Mouse (Mus musculus) intestine, embryonic 14.5 days (tissue): ENCODE measurements around the gene Gstp2. TPM values are rescaled to one million over a fixed set of nuclear protein-coding genes. Genes with fewer than 3 reads are reported as not detected.
"Not testable (repeated sequence)": the region's sequence is repeated elsewhere in the genome, so short reads cannot be mapped to it uniquely, and the experiment has no call there.

ENCODE experiments used
- ATAC-seq: fragments of 200-750 bp; cut with Nextera tagmentation; replicated peaks from 2 replicates; pipeline ENCODE4 v1.8.0; 2017; ENCODE audit warnings: low read depth, moderate number of reproducible peaks, moderate TSS enrichment, moderate library complexity; ENCODE audit not compliant: low FRiP score, low TSS enrichment
- DNase-seq: peaks from one replicate; pipeline ENCODE4 v3.0.0-alpha.2; 2018; ENCODE audit warnings: low spot score
- H3K27ac ChIP-seq: fragments of 300-500 bp; sonication (generic); 2 replicates; pipeline ENCODE4 v1.5.1; 2014; ENCODE audit warnings: low read depth, mild to moderate bottlenecking, control low read depth
- H3K27me3 ChIP-seq: fragments of 300-500 bp; sonication (generic); replicated peaks from 2 replicates; pipeline ENCODE4 v1.6.1; 2014; ENCODE audit warnings: low read length, control low read depth; ENCODE audit not compliant: control insufficient read depth, insufficient read depth
- H3K36me3 ChIP-seq: fragments of 300-500 bp; sonication (generic); 2 replicates; pipeline ENCODE4 v1.6.1; 2014; ENCODE audit warnings: low read length, control low read depth; ENCODE audit not compliant: control insufficient read depth, insufficient read depth
- H3K4me1 ChIP-seq: fragments of 300-500 bp; sonication (generic); replicated peaks from 2 replicates; pipeline ENCODE4 v1.6.1; 2014; ENCODE audit warnings: low read length, control low read depth, mixed read lengths; ENCODE audit not compliant: control insufficient read depth, insufficient read depth
- H3K4me2 ChIP-seq: fragments of 300-500 bp; sonication (generic); 2 replicates; pipeline ENCODE4 v1.6.1; 2014; ENCODE audit warnings: low read length
- H3K4me3 ChIP-seq: fragments of 300-500 bp; sonication (generic); 2 replicates; pipeline ENCODE4 v1.5.1; 2014; ENCODE audit warnings: low read depth, low read length, control low read depth, mixed read lengths
- H3K9ac ChIP-seq: fragments of 300-500 bp; sonication (generic); 2 replicates; pipeline ENCODE4 v1.6.1; 2014; ENCODE audit warnings: mild to moderate bottlenecking, low read length
- H3K9me3 ChIP-seq: fragments of 300-500 bp; sonication (generic); 2 replicates; pipeline ENCODE4 v1.6.1; 2016; ENCODE audit warnings: low read length, control low read depth; ENCODE audit not compliant: control insufficient read depth
- WGBS: fragments of 180-500 bp; shearing (Covaris S2); extraction: QIAGEN DNeasy Blood & Tissue Kit; methylation state at CpG from one replicate; pipeline ENCODE4 v1.1.7; 2014; 5-methylcytosine and 5-hydroxymethylcytosine counted together
- polyA plus RNA-seq: library from polyadenylated mRNA; unstranded; fragments of >200 nt; fragmentation: Nextera tagmentation; extraction: Ambion mirVana; gene quantifications from 2 replicates; pipeline ENCODE4 v1.2.1, GENCODE M21; 2014

Gstp2 gene
- polyA plus RNA-seq, 1 experiment from 2014 or later, result 8.8 TPM

DNA sequence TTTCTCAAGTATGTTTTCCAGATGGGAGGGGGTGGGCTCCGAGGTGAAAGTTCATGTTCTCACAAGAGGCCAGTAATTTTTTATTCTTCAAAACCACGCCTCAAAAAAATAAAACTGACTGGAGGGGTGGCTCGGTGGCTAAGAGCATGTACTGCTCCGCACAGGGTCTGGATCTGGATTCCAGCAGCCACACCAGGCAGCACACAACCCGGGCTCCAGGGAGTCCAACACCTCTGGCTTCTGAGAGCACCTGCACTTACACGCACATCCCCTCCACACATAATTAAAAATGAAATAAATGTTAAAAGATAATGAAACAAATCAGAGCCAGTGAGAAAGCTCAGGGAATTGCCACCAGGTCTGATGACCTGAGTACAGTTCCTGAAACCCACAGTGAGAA is 20.5 kb upstream of the Gstp2 start:
- Histone ChIP-seq H3K27ac (no peak overlapping the region), H3K9me3 (no peaks in the 10 kb centered on the region), H3K27me3 (no peaks in the 10 kb centered on the region), H3K4me2 (no peak overlapping the region), H3K4me1 (no peaks in the 10 kb centered on the region), H3K4me3 (no peak overlapping the region), H3K9ac (no peak overlapping the region), H3K36me3 (no peaks in the 10 kb centered on the region)
- ATAC-seq (no peak), DNase-seq (no peak)
- WGBS, result 82% methylated on average over 6 of the region's 6 CpGs

DNA sequence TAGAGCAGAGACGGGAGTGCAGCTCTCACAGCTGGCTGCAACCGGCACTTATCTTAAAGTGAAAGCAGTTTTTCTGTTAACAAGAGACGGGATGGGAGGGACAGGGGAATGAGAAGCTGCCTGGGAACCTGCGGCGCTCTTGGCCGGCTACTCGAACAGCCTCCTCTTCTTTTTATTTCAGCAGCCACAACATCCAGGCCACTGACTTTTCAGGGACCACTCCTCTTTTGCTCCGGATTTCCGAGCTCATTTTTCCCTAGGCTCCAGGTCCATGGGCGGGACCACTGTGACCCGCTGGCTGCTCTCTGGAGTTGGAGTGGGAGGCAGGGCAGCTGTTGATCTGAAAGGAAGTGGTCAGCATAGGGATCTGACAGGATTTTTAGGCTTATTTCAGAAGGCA is 18.7 kb upstream of the Gstp2 start:
- not testable (repeated sequence) for H3K27ac ChIP-seq, H3K9me3 ChIP-seq, H3K9ac ChIP-seq, H3K36me3 ChIP-seq, DNase-seq, H3K27me3 ChIP-seq, H3K4me3 ChIP-seq, ATAC-seq, H3K4me1 ChIP-seq, H3K4me2 ChIP-seq
- WGBS, result 21% methylated on average over 4 of the region's 11 CpGs

DNA sequence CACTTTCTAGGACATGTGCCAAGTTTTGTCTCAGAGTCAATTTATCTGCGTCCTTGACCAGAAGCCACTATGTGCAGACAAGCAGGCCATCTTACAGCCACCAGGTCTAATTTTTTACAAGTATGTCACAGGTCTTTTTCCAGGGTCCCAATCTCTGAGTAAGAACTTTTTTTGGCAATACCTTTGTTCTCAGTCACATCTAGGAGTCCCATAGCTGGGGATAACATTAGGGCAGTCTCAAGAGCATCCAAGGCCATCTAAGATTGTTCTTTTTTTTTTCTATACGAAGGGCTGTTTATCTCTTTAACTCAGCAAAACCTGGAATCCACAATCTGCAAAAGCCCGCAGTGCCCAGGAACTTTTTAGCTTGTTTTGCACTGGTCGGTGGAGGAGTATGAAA is 17.5 kb upstream of the Gstp2 start:
- not testable (repeated sequence) for H3K9me3 ChIP-seq, H3K4me3 ChIP-seq, H3K9ac ChIP-seq, DNase-seq, ATAC-seq, H3K4me1 ChIP-seq, H3K4me2 ChIP-seq, H3K36me3 ChIP-seq, H3K27ac ChIP-seq, H3K27me3 ChIP-seq
- WGBS, result 80% methylated on average over 2 of the region's 4 CpGs

DNA sequence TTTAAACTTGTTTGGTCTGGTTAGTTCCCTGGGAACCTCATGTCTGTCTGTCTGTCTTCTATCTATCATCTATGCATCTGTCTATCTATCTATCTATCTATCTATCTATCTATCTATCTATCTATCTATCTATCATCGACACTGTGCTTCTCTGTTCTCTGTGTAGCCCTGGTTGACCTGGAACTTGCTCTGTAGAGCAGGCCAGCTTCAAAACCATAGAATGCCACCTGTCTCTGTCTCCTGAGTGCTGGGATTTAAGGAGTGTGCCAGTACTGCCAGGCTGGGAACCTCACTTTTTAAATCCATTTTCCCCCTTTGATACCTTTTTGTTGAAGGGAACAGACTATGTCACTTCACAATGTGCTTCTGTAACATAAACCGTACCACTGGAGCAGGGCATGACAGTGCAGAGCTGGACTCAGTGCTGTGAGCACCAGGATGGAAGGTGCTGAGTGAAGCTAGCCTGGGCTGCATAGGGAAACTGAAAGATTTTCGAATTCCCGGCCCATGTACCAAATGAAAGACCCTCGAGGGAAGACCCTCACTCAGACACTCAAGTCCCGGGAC is 15.2 kb upstream of the Gstp2 start:
- no peak overlapping the region for H3K27ac ChIP-seq
- H3K27me3 ChIP-seq, result no peaks in the 10 kb centered on the region
- H3K4me3 ChIP-seq, result no peak overlapping the region
- DNase-seq (no peak), ATAC-seq (no peak)
- 95% methylated on average over 5 of the region's 6 CpGs for whole genome bisulfite sequencing
- H3K36me3 ChIP-seq, result no peaks in the 10 kb centered on the region
- H3K4me2 ChIP-seq, result no peak overlapping the region
- H3K9me3 ChIP-seq, result no peaks in the 10 kb centered on the region
- H3K9ac ChIP-seq, result no peak overlapping the region
- no peaks in the 10 kb centered on the region for H3K4me1 ChIP-seq

DNA sequence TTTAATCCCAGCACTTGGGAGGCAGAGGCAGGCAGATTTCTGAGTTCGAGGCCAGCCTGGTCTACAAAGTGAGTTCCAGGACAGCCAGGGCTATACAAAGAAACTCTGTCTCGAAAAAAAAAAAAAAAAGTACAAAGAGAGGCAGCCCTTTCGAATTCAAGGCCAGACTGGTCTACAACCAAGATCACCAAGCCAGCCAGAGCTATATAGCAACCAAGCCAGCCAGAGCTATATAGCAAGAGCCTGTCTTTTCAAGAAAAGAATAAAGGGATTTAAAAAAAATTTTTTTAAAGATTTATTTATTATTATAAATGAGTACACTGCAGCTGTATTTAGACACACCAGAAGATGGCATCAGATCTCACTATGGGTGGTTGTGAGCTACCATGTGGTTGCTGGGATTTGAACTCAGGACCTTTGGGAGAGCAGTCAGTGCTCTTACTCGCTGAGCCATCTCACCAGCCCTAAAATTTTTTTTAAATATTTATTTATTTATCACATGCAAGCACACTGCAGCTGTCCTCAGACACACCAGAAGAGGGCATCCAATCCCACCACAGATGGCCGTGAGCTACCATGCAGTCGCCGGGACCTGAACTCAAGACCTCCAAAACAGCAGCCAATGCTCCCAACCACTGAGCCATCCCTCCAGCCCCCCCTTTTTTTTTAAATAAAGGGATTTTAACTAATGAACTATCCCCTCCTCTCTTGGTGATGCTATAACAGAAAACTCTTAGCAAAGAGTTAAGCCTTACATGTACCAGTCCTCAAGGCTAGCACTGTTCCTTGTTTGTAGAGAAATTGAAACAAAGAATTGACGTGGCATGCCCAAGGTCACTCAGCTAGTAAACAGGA is 14.4 kb upstream of the Gstp2 start:
- H3K27me3 ChIP-seq, H3K4me3 ChIP-seq, H3K36me3 ChIP-seq, H3K9ac ChIP-seq, H3K9me3 ChIP-seq, H3K4me2 ChIP-seq, H3K4me1 ChIP-seq, H3K27ac ChIP-seq, ATAC-seq, DNase-seq: not testable (repeated sequence)
- 91% methylated on average over 8 of the region's 8 CpGs for WGBS

DNA sequence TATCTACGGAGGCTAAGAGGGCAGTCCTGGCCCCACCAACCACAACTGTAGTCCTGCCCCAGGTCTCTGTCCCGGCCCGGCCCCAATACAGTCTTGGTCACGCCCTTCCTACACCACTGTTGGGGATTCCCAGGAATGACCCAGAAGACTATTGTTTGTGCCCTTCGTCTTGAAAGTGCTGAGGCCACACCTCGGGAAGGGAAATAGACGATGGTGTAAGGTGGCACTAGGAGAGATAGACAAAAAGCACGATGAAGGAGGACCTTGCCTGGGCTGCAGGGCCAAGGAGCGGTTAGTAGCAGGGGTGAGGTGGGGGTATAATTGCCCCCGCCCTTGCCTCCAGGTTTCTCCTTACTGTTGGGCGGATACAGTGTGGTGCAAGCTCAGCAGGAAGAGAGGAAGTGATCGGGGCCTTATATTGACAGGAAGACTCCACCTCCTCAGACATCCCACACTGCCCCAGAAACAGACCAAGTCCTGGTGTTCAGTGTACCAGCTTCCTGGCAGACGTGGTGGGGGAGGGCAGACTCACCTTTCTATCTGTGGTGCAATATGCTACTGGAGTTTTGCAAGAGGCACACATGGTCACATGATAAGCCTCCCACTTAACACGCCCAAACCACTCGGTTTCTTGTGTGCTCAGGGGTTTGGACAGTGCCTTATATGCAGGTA is 13.4 kb upstream of the Gstp2 start, which contains the start of gene Gstp3:
Gene Gstp3, minus strand, starts transcription at position 501 of the 672 bp plus-strand sequence.
- DNase-seq, result no peak
- ATAC-seq, result no peak
- WGBS, result 71% methylated on average over 15 of the region's 15 CpGs
- Histone ChIP-seq H3K27ac (no peak within 1 kb of the TSS), H3K4me2 (no peak within 1 kb of the TSS), H3K4me3 (no peak within 1 kb of the TSS), H3K9me3 (no peaks in the 10 kb centered on the region), H3K27me3 (no peaks in the 10 kb centered on the region), H3K4me1 (no peaks in the 10 kb centered on the region), H3K9ac (no peak within 1 kb of the TSS), H3K36me3 (no peaks in the 10 kb centered on the region)

DNA sequence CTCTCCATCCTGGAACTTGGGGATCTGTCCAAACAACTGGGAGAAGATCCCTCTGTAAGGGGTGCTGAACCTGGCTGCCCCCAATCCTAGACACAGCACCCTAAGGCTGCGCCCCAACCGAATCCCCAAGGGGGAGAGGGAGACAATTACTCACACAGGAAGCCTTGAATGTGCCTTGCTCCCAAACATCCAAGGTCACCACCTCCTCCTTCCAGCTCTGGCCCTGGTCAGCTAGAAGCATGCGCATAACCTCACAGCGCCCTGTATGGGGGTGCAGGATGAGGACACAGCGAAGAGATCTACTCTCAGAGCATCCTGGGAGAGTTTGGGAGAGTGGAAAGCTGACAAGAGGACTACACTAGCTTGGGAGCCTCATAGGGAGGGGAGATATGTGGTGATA is 12.8 kb upstream of the Gstp2 start:
- no peak overlapping the region for H3K27ac ChIP-seq
- H3K4me2 ChIP-seq, result no peak overlapping the region
- H3K36me3 ChIP-seq, result no peaks in the 10 kb centered on the region
- no peaks in the 10 kb centered on the region for H3K27me3 ChIP-seq
- 83% methylated on average over 5 of the region's 5 CpGs for WGBS
- H3K9ac ChIP-seq, result no peak overlapping the region
- H3K4me1 ChIP-seq, result no peaks in the 10 kb centered on the region
- ATAC-seq, result no peak
- H3K9me3 ChIP-seq, result no peaks in the 10 kb centered on the region
- DNase-seq, result no peak
- no peak overlapping the region for H3K4me3 ChIP-seq

DNA sequence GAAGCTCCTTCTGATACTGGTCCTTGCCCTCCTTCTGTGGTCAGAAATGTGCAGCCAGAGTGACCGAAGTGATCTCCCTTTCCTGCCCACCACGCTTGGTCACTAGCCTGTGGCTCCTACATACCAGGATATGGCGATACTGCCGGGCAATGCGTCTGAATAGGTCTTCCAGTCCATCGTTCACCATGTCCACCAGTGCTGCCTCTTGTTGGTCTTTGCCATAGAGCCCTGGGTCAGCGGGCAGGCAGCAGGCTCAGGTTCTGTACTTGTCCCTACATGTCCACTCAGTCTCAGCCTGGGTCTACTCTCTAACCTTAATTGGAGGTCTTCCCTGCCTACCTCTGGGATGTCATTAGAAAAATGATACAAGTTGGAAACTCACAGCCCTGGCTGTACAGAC is 12.1 kb upstream of the Gstp2 start:
- Histone ChIP-seq H3K4me2 (no peak overlapping the region), H3K36me3 (no peaks in the 10 kb centered on the region), H3K9me3 (no peaks in the 10 kb centered on the region), H3K27me3 (no peaks in the 10 kb centered on the region), H3K27ac (no peak overlapping the region), H3K9ac (no peak overlapping the region), H3K4me3 (no peak overlapping the region), H3K4me1 (no peaks in the 10 kb centered on the region)
- WGBS, result 95% methylated on average over 7 of the region's 7 CpGs
- DNase-seq (no peak), ATAC-seq (no peak)
